Mouse (Mus musculus) retina, embryonic 14.5 days (tissue): ENCODE measurements around the gene Ssr1.

Experiments used
- DNase-seq: peaks from one replicate; pipeline ENCODE4 v3.0.0-alpha.2; 2015; ENCODE audit warnings: low spot score

Ssr1 gene

DNA sequence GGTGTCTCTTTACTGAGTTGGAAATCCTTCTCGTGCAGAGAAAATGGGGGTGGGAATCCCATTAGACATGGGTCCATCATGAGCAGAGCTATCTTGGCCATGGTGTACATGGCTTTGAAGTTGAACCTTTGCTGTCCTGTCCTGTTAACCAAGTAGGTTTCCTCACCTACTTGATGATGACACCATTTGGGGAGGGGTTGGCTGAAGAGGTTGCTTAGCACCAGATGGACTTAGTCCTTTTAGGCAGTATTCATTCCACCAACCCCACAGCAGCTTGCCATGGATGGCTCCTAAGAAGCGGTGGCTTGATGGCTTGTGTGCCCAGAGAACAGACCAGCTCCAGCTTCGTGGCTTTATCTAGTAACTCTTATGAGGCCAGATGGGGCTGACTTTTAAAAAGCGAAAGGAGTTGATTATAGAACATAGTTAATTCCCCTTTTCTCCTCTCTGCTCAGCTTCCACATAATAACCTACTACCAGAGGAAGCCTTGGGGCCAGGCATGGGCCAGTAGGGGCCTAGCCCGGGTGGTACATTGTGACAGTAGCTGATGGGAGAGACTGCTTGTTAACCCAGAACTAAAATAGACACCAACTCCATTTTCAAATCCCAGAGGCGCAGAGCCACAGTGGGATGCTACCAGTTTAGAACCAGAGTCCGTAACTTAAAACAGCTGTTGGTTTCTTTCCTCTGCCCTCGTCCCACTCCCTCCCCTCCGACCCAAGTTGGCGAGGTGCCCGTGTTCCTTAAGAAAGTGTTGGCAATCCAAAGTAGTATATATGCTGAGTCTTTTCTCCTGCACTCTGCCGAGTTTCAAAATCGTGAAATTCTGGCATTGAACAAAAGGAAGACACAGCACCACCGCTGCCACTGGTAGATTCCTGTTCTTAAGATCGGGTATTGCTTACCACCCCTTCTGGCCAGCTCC is 75.4 kb downstream of the Ssr1 start:
- DNase-seq, result no peak
